Mouse (Mus musculus): ENCODE measurements around the gene Atxn7l1.

The Atxn7l1 gene

DNA sequence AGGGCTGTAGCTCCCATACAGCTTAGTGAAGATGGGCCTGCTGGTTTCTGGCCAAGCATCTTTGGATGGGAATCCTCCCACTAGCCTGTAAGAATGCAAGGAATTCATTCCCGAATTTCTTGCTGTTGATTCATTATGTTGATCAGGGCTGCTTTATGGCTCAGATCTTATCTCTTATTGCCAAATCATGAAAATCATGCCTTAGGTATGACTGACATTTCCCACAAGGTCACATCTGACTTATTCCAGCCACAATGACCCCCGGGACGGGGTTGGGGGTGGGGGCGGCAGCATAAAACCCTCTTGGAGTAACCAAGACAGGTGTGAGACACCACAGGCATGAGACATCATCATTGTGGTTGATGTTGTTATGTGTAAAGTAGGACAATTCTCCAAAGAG, 34.4 kb downstream of the Atxn7l1 start:
- DNase-seq (ENCODE audit: low read depth in 2 of 2, low spot score in 2 of 2) = no peak

DNA sequence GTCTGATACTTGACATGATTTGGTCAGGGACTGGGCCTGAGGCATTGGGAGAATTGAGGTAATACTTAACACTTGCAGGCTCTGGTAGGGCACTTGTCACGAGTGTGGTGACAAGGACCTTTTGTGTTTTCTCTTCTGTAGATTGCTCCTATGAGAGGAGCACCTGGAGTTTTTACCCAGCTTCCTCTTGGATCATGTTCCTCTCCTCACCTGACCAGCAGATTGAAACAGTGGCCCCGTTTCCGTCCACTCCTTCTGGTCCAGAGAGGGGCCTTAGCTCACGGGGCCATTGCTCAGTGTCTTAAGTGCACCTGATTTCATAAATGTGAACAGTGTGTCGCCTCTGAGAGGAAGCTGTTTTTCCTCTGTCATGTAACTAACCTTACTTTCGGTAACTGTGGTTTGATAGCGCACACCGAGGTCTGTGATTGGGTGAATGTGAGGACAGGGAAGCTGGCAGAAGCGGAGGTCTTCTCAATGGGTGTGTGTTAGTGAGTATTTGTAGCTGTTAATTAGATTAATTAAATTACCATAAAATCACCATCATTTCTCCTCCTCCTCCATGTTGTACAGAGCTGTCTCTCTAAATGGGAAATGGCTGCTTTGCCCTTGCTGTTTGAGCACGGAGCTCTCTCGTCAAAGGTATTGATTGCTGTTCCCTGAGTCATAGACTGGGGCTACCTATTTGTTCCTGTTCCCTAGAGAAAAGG, 35.1 kb downstream of the Atxn7l1 start:
- no peak for DNase-seq (ENCODE audit: low read depth in 2 of 2, low spot score in 2 of 2)

DNA sequence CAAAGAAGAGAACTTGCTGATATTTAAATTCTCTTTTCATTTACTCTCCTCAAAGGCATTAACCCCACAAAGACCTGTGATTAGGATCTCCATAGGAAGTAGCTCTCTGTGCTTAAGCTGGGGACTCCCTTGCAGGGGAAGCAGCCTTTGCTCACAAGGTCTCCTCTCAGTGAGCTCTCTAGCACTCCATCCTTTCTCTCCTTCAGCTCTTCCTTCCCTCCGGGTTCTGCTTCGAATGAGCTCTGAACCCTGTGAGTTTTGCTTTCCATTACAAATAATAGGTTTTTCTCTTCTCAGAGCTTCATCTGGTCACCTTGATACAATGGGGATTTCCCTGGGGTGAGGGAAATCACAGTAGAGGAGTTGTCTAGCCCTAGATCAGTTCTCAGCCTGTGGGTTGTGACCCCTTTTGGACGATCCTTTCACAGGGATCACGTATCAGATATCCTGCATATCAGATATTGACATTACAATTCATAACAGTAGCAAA, 35.7 kb downstream of the Atxn7l1 start:
- no peak for DNase-seq (ENCODE audit: low read depth in 2 of 2, low spot score in 2 of 2)

DNA sequence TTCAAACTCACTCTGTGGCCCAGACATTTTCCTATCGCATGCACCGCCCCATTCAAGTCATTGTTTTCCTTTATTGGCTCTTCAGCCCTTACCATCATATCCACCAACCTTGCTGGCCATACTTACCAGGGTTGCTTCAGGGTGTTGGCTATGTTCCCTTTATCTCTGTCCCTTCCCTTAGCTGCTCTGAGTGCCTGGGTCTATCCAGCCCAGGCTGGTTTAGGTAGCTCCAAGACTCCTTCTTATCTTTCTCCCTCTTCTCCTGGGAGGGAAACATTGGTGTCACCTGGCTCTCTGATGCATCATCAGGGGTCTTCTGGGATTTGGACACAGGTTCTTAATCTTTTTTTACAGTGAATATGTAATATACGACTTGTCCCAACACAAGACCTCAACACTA, 36.6 kb downstream of the Atxn7l1 start:
- DNase-seq (ENCODE audit: low read depth in 2 of 2, low spot score in 2 of 2) = no peak

DNA sequence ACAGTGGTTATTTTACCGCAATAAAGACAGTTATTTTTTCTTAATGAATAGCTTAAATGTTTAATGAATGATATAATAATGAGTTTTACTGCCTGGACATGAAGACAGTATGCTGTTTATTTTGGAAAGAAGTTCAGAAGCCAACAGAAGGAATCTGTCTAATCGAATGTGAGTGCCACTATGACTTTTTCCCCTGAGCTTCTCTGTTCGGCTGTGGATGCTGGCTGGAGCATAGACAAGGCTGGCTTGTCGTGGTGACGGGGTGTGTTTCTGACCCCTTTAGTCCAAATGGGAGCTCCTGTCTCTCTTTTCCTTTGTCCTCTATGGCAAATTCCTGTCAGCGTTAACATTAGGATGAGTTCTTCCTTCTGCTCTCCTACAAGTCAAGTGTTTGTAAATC, 37.6 kb downstream of the Atxn7l1 start:
- no peak for DNase-seq (ENCODE audit: low read depth in 2 of 2, low spot score in 2 of 2)

DNA sequence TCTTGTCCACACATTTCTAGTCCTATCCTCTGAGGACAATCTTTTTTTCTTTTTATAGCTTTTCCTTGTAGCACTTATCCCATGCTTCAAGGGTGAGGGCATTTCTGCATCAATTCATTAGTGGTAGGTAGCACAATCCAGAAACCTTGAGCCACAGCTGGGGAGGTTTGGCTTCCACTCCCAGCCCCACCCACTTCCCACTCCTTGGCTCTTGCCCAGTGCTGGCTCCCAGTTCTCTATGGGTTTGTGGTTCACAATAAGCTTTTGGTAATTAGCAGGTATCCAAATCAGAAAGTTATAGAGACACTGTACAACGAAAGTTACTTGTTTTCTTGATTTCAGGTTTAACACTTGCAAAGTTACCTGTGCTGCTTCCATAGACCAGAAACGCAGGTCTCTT, 38.8 kb downstream of the Atxn7l1 start:
- DNase-seq (ENCODE audit: low read depth in 2 of 2, low spot score in 2 of 2) = no peak

DNA sequence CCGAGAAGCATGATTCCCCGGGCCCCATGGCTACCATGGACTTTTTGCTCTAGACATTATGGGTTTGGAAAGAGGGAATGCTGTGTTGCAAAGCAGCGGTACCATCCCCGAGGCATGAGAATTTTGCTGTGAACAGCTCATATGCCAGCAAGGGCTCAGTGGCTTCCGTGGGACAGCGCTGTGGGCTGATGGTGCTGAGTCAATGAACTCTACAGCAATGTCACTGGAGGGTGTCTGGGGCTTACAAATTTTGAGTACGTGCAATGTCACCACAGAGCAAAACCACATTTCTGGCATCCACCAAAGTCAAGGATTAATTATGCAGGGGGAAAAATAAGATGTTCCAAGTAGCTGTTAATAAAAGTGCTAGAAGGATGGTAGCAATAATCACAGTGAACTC, 42.6 kb downstream of the Atxn7l1 start:
- no peak for DNase-seq (ENCODE audit: low read depth in 2 of 2, low spot score in 2 of 2)

DNA sequence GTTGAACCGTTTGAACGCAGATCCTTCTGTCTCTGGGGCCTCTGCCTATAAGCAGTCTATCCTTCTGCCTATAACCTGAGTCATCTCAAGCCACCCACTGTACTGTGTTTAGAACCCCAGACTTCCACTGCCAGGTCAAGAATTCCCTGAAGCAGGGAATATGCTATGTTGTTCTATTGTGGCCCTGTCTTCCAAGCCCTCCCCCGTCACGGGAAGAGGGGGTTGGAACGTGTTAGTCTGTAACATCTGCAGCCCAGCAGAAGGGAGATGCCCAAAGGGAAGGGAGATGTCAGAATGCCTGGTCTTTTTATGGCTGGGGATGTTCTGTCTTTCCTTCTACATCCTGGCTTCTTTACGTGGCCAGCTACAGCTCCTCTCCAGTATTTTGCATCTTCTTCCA, 43.1 kb downstream of the Atxn7l1 start:
- DNase-seq (ENCODE audit: low read depth in 2 of 2, low spot score in 2 of 2) = no peak

DNA sequence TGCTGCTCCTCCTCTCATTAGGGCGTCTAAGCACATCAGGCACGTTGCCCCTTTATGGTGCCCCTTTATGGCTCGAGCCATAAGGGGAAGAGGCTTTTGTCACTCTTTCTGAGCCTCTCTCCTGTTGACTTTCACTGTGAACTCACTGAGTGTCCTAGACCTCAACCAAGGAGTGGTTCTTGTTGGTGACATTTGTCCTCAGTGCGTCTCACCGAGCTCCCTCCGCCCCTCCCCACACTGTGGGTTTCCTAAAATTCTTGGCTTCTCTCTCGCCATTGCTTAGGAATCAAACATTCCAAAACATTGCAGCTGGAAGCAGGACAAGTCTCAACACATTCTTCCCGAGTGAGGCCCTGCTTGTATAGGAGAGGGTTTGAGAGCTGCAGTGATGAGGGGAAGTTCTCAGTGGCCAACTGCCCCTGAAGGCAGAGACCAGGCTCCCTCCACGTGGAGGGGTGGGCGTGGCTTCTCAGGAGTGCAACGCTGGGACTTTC, 46.0 kb downstream of the Atxn7l1 start:
- no peak for DNase-seq (ENCODE audit: low read depth in 2 of 2, low spot score in 2 of 2)

DNA sequence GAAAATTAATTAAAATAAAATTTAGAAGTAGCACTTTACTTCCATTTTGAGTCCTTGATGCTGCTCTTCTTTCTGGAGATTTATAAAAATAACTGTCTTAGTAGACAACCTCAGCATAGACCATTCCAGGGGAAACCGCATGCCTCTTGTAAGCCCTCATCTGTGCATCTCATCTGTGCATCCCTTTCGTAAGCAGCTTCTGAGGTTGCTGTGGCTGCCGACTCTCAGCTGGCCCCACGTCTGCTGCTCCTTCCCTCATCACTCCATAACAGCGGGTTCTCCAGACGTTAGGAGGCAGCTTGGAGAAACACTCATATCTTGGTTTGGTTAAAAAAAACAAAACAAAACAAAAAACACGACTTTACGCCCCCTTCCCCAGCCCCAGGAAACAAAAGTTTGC, 47.7 kb downstream of the Atxn7l1 start:
- DNase-seq (ENCODE audit: low read depth in 2 of 2, low spot score in 2 of 2) = no peak

DNA sequence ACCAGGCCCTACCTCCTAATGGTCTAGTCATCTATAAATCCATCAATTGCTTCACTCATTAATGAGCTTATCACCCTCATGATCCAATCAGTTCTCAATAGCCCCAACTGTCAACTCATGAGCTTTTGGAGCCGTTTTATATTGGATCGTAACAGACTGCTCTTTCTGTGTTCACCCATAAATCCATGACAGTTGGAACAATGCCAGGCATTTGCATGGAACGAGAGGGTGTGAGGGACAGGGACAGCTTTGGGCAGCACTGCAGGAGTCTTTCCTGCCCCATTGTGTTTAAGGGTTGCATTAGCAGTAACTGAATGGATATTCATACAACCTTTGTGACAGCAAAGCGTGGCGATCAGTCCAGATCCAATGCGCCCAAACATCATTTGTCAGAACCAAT, 49.8 kb downstream of the Atxn7l1 start:
- no peak for DNase-seq (ENCODE audit: low read depth in 2 of 2, low spot score in 2 of 2)

DNA sequence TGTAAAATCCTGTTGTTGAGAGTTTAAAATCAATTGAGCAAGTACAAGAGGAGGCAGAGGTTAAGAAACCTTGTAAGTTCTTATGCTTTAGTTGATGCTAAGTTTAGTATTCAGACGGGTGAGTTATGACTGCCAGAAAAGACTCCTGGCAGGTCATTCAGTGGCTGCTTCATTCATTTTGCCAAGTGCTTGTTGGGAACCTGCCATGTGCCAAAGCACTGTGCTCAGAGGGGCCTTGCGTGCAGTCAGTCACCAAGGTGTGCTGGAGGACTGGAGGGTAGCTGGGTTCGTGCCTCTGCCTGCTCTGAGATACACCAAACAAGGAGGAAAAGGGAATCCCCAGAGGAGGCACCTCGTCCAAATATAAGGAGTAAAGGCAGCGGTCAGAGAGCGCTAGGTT, 50.3 kb downstream of the Atxn7l1 start:
- DNase-seq (ENCODE audit: low read depth in 2 of 2, low spot score in 2 of 2) = no peak

DNA sequence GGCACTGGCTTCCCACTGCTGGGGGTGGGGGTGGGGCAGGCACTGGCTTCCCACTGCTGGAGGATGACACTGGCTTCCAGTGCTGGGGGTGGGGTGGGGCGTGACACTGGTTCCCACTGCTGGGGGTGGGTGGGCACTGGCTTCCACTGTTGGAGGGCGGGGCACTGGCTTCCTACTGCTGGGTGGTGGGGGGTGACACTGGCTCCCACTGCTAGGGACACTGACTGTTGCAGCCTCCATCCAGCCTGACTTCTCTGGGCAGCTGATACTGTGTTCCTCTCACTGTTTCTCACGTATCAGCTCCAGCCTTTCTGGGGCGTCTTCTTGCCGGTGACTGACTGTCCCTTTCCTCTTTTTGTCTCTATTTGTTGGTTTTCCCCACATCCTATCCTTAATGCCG, 53.6 kb downstream of the Atxn7l1 start:
- DNase-seq (ENCODE audit: low read depth in 2 of 2, low spot score in 2 of 2) = no peak

DNA sequence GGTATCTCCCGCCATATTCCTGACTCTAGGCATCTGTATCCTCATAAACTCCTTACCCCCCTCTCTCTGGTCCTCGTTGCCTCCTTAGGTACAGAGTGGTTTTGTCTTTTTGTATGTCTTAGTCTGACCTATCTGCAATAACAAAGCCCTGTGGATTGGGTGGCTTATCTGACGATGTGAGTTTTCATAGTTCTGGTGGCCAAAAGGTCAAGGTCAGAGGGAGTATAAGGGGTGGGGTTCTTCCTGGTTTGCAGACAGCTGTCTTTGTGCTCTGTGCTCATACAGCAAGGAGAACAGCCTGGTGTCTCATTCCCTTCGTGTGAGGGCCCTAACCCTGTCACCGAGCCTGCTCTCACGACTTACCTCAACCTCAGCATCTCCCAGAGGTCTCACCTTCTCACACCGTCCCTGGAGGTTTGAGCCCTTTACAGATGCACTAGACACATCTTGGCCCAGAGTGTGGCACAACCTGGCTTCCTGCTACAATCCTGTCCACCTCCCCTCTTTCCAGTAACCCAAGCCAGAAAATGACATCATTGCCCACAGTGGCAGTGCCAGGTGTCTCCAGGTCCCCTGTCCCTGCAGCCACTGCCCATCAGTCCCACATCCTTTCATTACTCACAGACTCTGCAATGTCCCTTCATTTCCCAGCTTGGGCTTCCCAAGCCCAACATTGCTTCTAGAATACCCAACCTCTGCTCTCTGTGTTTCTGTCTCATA, 54.2 kb downstream of the Atxn7l1 start:
- DNase-seq (ENCODE audit: low read depth in 2 of 2, low spot score in 2 of 2) = no peak

DNA sequence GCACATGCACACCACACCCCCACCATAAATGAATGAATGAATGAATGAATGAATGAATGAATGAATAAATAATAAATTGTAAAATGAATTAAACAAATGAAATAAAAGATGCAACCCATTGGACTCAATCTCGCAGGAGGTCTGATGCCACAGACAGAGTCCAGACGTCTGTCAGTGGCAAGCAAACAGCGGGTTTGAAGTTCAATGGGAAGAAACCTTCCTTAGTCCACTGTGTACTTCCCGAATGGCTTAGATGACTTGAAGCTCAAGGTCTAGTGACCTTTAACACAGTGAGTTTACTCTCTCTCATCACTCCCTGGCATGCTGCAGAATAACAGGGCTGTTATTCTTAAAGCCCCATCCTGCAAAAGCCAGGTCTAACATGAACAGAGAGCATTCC, 57.8 kb downstream of the Atxn7l1 start:
- DNase-seq (ENCODE audit: low read depth in 2 of 2, low spot score in 2 of 2) = no peak

DNA sequence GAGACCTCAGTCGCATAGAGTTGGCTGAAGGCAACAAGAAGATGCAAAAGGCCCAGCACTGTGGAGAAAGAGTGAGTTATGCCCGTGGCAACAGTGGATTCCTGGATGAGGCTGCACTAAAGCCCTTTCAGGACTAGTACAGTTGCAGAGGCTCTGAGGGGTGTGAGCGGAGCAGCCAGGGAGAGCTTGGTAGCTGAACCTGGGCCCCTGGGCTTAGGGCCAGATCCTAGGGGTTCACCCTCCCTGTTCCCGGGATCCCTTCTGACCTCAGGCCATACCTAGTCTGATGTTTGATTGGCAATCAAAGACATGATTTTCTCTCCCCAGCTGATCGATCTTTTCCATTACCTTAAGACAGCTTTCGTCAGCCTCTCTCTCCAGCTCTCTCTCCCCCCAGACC, 58.8 kb downstream of the Atxn7l1 start:
- no peak for DNase-seq (ENCODE audit: low read depth in 2 of 2, low spot score in 2 of 2)

DNA sequence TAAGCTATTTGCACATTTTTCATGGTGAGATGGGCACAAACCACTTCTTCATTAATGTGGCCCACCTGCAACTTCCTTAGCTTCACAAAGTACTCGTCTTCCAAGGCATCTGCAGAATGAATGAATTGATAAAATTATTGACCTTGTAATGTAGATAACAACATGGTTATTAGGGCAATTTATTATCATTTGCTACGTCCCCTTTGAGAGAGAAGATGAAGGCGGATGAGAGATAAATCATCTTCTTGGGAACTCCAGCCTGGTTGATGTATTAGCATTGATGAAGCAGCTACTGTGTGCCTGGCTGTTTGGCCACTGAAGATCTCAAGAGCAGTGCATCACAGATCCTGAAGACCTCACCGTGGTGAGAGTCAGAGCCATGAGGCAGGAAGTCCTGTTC, 63.4 kb downstream of the Atxn7l1 start:
- DNase-seq (ENCODE audit: low read depth in 2 of 2, low spot score in 2 of 2) = no peak

DNA sequence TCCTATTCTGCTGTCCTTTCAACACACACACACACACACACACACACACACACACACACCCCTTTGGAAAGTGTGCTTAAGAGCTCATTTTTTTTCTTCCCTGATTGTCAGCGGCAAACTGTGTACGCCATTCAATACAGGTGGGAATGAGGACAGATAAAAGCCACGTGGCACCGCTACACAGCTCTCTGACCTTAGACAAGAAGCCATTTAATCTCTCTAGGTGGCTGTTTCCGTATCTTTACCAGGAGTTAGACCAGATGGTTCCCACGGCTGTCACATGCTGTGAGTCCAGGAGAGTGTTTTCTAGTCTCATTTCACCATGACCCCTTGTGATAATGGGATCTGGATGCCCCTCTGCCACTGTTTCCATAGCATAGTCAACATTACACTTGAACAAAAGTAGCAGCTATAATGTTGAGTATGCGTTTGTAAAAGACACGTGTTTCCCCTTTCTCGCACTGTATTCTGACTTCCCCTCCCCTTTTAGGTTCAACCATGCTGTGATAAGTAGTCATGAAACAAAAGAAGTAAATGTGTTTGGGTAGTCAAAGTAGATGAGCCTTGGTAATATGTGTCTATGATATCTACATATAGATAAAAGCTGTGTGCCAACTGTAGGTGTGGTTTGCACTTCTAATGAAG, 70.8 kb downstream of the Atxn7l1 start:
- no peak for DNase-seq (ENCODE audit: low read depth in 2 of 2, low spot score in 2 of 2)

DNA sequence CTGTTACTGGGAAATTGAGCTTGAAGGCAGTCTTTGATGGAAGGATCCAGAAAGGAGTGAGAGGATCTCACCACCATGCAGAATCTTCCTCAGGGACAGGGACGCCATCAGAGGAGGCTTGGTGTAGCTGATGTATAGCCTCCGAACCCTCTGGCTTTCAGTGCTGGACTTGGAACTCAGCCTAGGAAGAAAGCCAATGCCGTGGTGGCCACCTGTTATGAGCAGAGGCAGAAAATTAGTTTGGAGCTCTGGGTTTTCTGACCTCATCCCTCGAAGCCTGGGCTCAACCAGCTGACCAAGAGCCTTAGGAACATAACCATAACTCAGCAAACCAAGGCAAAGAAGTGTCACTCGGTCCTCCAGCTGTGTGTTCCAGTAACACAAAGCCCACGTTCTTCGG, 71.9 kb downstream of the Atxn7l1 start:
- DNase-seq (ENCODE audit: low read depth in 2 of 2, low spot score in 2 of 2) = no peak

DNA sequence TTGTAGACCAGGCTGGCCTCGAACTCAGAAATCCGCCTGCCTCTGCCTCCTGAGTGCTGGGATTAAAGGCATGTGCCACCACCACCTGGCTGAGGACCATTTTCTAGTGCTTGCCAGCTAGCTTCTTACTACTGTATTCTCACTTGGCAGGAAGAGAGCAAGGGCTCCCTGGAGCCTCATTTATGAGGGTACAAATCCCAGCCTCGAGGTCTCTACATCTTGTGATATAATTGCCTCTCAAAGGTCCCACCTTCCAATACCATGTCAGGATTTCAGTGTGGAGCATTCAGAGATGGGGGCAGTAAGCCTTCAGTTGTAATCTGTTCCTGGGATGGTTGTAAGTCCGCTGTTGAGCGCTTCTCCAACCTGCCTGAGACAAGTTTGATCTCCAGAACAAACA, 72.6 kb downstream of the Atxn7l1 start:
- no peak for DNase-seq (ENCODE audit: low read depth in 2 of 2, low spot score in 2 of 2)

DNA sequence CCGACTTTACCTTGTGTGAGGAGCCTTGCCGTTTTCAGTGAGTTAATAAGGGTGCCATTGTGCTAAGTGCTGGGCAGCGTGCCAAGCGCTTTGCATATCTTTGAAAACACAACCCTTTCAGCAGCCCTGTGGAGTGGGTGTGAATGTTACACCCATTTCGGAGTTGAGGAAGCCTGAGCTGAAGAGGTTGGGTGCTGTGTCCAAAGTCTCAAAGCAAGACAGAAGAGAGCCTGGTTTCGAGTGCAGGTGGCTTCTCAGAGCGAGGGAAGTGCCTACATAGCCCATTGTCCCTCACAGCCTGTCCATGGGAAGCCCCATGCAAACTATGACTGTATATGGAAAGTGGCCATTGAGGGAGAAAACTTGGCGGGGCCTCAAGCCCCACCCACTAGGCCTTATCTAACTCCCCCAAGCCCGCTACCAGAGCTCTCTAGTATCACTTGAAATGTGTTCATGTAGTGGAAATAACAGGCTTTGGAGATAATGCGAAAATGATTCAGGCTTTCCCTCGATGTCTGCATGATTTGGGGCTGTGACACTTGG, 73.1 kb downstream of the Atxn7l1 start:
- DNase-seq (ENCODE audit: low read depth in 2 of 2, low spot score in 2 of 2) = no peak

DNA sequence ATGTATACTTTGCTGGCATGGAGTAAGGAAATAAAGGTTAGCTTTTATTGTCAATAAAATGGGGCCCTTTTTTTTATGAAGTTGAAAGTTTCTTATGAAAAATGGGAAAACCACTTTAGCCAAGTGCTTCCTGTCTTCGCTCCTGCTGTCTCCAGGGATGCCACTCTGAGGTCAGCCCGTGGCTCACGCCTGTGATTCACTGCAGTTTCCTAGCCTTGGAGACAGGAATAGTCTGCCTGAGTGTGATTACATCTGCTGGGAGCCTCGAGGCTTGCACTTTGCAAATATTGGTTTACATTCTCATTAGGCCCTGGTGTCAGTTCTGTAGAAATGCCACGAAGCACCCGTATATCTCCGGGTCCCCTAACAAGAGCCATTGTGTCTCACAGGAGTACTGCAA, 74.7 kb downstream of the Atxn7l1 start:
- no peak for DNase-seq (ENCODE audit: low read depth in 2 of 2, low spot score in 2 of 2)

Measured in CD8-positive naive resting alpha-beta T cell, adult 2 months (primary cell).